In genomic region chr7:78190931-78191653, GRCm38 (mm10) we compare ENCODE assay signal across 9 mouse cellular contexts.
A peak's percentile ranks its signal among the peaks of the same experiment; 100 is the strongest.
DNase-seq lines count a peak whose midpoint lies in the region; ATAC-seq and TF ChIP-seq lines count a peak whose summit lies in the region.
"Had no signal": no experiment of that assay in that cellular context is flagged by ENCODE, and none has a peak within 500 bp of the region (broad histone marks: within the 10 kb centered on the region; RNA-seq: fewer than 3 reads in every experiment).

No protein-coding gene starts in this region.

- H3K79me2 ChIP-seq in heart, adult 2 months (replicated peaks; ENCODE audit: control insufficient read depth, insufficient read depth, low read length): no peaks in the 10 kb centered on the region

- no peak for TF ChIP-seq CTCF in liver, postnatal 0 days (IDR thresholded peaks at IDR 0.05; ENCODE audit: low read depth)
- no peak for TF ChIP-seq CTCF in heart, adult 2 months (IDR thresholded peaks at IDR 0.05)

- H3K4me2 ChIP-seq in forebrain, embryonic 15.5 days (replicated peaks): peak overlapping the region; percentile 6; the same call in 1 of the 2 replicates
- no peak overlapping the region for H3K4me2 ChIP-seq in liver, postnatal 0 days (ENCODE audit: low read depth, low read length)

- no peaks in the 10 kb centered on the region for H3K36me3 ChIP-seq in forebrain, embryonic 15.5 days
- H3K36me3 ChIP-seq in liver, postnatal 0 days (replicated peaks; ENCODE audit: insufficient read depth, low read length): no peaks in the 10 kb centered on the region
- no peaks in the 10 kb centered on the region for H3K36me3 ChIP-seq in heart, adult 2 months (ENCODE audit: control insufficient read depth, insufficient read depth, low read length)
- H3K36me3 ChIP-seq: G1E had no signal

- DNase-seq in testis, postnatal 10 days (ENCODE audit: low spot score): peak; percentile 43
- no peak for DNase-seq in testis, postnatal 14 days (ENCODE audit: low spot score)
- DNase-seq in layer of hippocampus, postnatal 36 days: peak; percentile 48 to 63
- DNase-seq in retina, postnatal 1 day: peak; percentile 83
- DNase-seq in liver, postnatal 0 days: no peak
- no peak for DNase-seq in heart, adult 2 months
- no peak for DNase-seq in thymus, postnatal 25 days

- no peak overlapping the region for H3K9ac ChIP-seq in forebrain, embryonic 15.5 days (replicated peaks)
- no peak overlapping the region for H3K9ac ChIP-seq in liver, postnatal 0 days (replicated peaks)
- no peak overlapping the region for H3K9ac ChIP-seq in heart, adult 2 months (ENCODE audit: low read depth, low read length)

- H3K27me3 ChIP-seq in forebrain, embryonic 15.5 days: no peaks in the 10 kb centered on the region
- no peaks in the 10 kb centered on the region for H3K27me3 ChIP-seq in liver, postnatal 0 days (ENCODE audit: insufficient read depth, low read length)
- no peaks in the 10 kb centered on the region for H3K27me3 ChIP-seq in heart, adult 2 months (ENCODE audit: control insufficient read depth, insufficient read depth, low read length)

- H3K27ac ChIP-seq in forebrain, embryonic 15.5 days (replicated peaks): peak overlapping the region; percentile 60; the same call in 1 of the 2 replicates
- no peak overlapping the region for H3K27ac ChIP-seq in liver, postnatal 0 days (ENCODE audit: low read depth)
- no peak overlapping the region for H3K27ac ChIP-seq in heart, adult 2 months

- TF ChIP-seq POLR2A in heart, adult 2 months (IDR thresholded peaks at IDR 0.05; ENCODE audit: insufficient read depth, low read depth, low read length): no peak

- WGBS in forebrain, embryonic 15.5 days: 14% methylated on average over 17 of the region's 17 CpGs
- WGBS in liver, postnatal 0 days (ENCODE audit: insufficient replicate concordance): 26% methylated on average over 17 of the region's 17 CpGs
- 20% methylated on average over 17 of the region's 17 CpGs for WGBS in heart, adult 2 months

- no peak overlapping the region for H3K4me3 ChIP-seq in forebrain, embryonic 15.5 days
- H3K4me3 ChIP-seq in liver, postnatal 0 days (ENCODE audit: low read depth, low read length): no peak overlapping the region
- H3K4me3 ChIP-seq in heart, adult 2 months: no peak overlapping the region

- intact Hi-C loops in heart, adult 2 months (cut with DNase I): no loop called here

- H3K9me3 ChIP-seq in forebrain, embryonic 15.5 days: no peaks in the 10 kb centered on the region
- H3K9me3 ChIP-seq in liver, postnatal 0 days (ENCODE audit: low read length): no peaks in the 10 kb centered on the region

- peak; percentile 94 for ATAC-seq in forebrain, embryonic 15.5 days (replicated peaks)
- no peak for ATAC-seq in liver, postnatal 0 days

- H3K4me1 ChIP-seq in forebrain, embryonic 15.5 days: peaks cover 14% of the 10 kb centered on the region
- H3K4me1 ChIP-seq in liver, postnatal 0 days (ENCODE audit: insufficient read depth): no peaks in the 10 kb centered on the region
- no peaks in the 10 kb centered on the region for H3K4me1 ChIP-seq in heart, adult 2 months (ENCODE audit: control insufficient read depth, insufficient read depth, low read length)

- TF ChIP-seq EP300 in liver, postnatal 0 days (IDR thresholded peaks at IDR 0.05; ENCODE audit: low read depth): no peak
- no peak for TF ChIP-seq EP300 in heart, adult 2 months (IDR thresholded peaks at IDR 0.05; ENCODE audit: insufficient read depth, low read depth, low read length)

Comparison
In these comparisons a context has a peak if more than half of its experiments do, and no peak if none do; other contexts are left out.
1. DNase-seq: peak in testis, postnatal 10 days (single experiment), layer of hippocampus, postnatal 36 days (2 of 2) and retina, postnatal 1 day (single experiment); none in testis, postnatal 14 days (single experiment), liver, postnatal 0 days (single experiment), heart, adult 2 months (0 of 2) and thymus, postnatal 25 days (single experiment).